Mouse (Mus musculus): ENCODE measurements around the gene Icam1. TPM values are rescaled to one million over a fixed set of nuclear protein-coding genes. Genes with fewer than 3 reads are reported as not detected.

The Icam1 gene
- total and polyA plus RNA-seq, 3 experiments = 70.6 to 202 (median 102) TPM

- no peak for DNase-seq (ENCODE audit: extremely low read depth)
- dilution Hi-C loops (cut with MboI; ENCODE audit: extremely low pct_ligation_motif_present, extremely low pct_unique_long_range_greater_than_20kb, low sequenced_read_pairs) (no loop called here), in situ Hi-C loops (cut with MboI; ENCODE audit: low pct_ligation_motif_present, low pct_unique_long_range_greater_than_20kb, low sequenced_read_pairs) (loop anchor here (5.0 kb wide), 2 partner anchors 55 to 100 kb away; no protein-coding TSS in a partner anchor)
- H3K4me1 ChIP-seq (ENCODE audit: control insufficient read depth in 1 of 2, insufficient read depth in 2 of 2) = peaks cover 2 to 24% of the 10 kb centered on the region in 2 experiments; a peak in 3 of 4 replicates
- H3K36me3 ChIP-seq (replicated peaks in 1 of 2; ENCODE audit: control insufficient read depth in 1 of 2, insufficient read depth in 1 of 2, low read length in 1 of 2) = peaks cover 24 to 29% of the 10 kb centered on the region in 2 experiments
- H3K79me2 ChIP-seq (replicated peaks; ENCODE audit: control insufficient read depth, extremely low read depth, insufficient read depth, poor library complexity, severe bottlenecking) = peaks cover 11% of the 10 kb centered on the region
- H3K27me3 ChIP-seq (replicated peaks) = no peaks in the 10 kb centered on the region
- H3K9ac ChIP-seq (ENCODE audit: insufficient read depth, low read depth) = peak overlapping the region; percentile 85
- H3K4me3 ChIP-seq (replicated peaks in 1 of 3; ENCODE audit: low read depth in 2 of 3, low read length in 2 of 3, poor library complexity in 1 of 3) = peak overlapping the region; percentile 69 to 93 (median 85)
- no peak for TF ChIP-seq ZMIZ1 (IDR thresholded peaks at IDR 0.05; ENCODE audit: low read depth, low read length)
- no peak for TF ChIP-seq JUND (conservative IDR thresholded peaks at IDR 0.05; ENCODE audit: low read depth, low read length)
- no peak for TF ChIP-seq CHD1 (IDR thresholded peaks at IDR 0.05; ENCODE audit: low read depth, low read length)
- TF ChIP-seq CTCF (conservative IDR thresholded peaks at IDR 0.05 in 1 of 2, IDR thresholded peaks at IDR 0.05 in 1 of 2; ENCODE audit: low read depth in 2 of 2, low read length in 2 of 2) = no peak
- peak overlapping the region; percentile 85 for H3K4me2 ChIP-seq (ENCODE audit: insufficient read depth, low read depth, poor library complexity, severe bottlenecking)
- no peak overlapping the region for H3K27ac ChIP-seq (ENCODE audit: insufficient read depth, low read depth)
- H3K9me3 ChIP-seq (replicated peaks; ENCODE audit: low read length) = no peaks in the 10 kb centered on the region
These were observed 13.5 kb upstream of the Icam1 start for GRCm38 (mm10) chr9:21002270-21002626.

GRCm38 (mm10) chr9:21002627-21003551 is 12.9 kb upstream of the Icam1 start, which contains the start of gene Mrpl4:
TSS of gene Mrpl4 (plus strand) at chr9:21002738.
- peaks cover 2 to 17% of the 10 kb centered on the region in 2 experiments; a peak in 3 of 4 replicates for H3K4me1 ChIP-seq (ENCODE audit: control insufficient read depth in 1 of 2, insufficient read depth in 2 of 2)
- peak within 1 kb of the TSS; percentile 85 for H3K9ac ChIP-seq (ENCODE audit: insufficient read depth, low read depth)
- peaks cover 11% of the 10 kb centered on the region for H3K79me2 ChIP-seq (replicated peaks; ENCODE audit: control insufficient read depth, extremely low read depth, insufficient read depth, poor library complexity, severe bottlenecking)
- no peaks in the 10 kb centered on the region for H3K27me3 ChIP-seq (replicated peaks)
- in situ Hi-C loops (cut with MboI; ENCODE audit: low pct_ligation_motif_present, low pct_unique_long_range_greater_than_20kb, low sequenced_read_pairs) = loop anchor here (5.0 kb wide), 2 partner anchors 56 to 101 kb away; no protein-coding TSS in a partner anchor
- no peaks in the 10 kb centered on the region for H3K9me3 ChIP-seq (replicated peaks; ENCODE audit: low read length)
- peaks cover 30 to 36% of the 10 kb centered on the region in 2 experiments for H3K36me3 ChIP-seq (replicated peaks in 1 of 2; ENCODE audit: control insufficient read depth in 1 of 2, insufficient read depth in 1 of 2, low read length in 1 of 2)
- H3K4me3 ChIP-seq (replicated peaks in 1 of 3; ENCODE audit: low read depth in 2 of 3, low read length in 2 of 3, poor library complexity in 1 of 3) = peak within 1 kb of the TSS; percentile 69 to 93 (median 85)
- H3K4me2 ChIP-seq (ENCODE audit: insufficient read depth, low read depth, poor library complexity, severe bottlenecking) = peak within 1 kb of the TSS; percentile 85
- 0 out of 2 replicates have a peak within 1 kb of the TSS, but pooled peaks have one; percentile 2 for H3K27ac ChIP-seq (ENCODE audit: insufficient read depth, low read depth)
- dilution Hi-C loops (cut with MboI; ENCODE audit: extremely low pct_ligation_motif_present, extremely low pct_unique_long_range_greater_than_20kb, low sequenced_read_pairs) = no loop called here
- DNase-seq (ENCODE audit: extremely low read depth) = peak; percentile 88
- TF ChIP-seq SMC3 (IDR thresholded peaks at IDR 0.05; ENCODE audit: low read depth, low read length) (peak; percentile 23; the same call in 1 of the 2 replicates), NRF1 (IDR thresholded peaks at IDR 0.05; ENCODE audit: low read depth, low read length) (peak; percentile 52), MYC (IDR thresholded peaks at IDR 0.05; ENCODE audit: low read depth, low read length) (no peak), POLR2A (IDR thresholded peaks at IDR 0.05; ENCODE audit: low read depth, low read length) (peak; percentile 92), CTCF (conservative IDR thresholded peaks at IDR 0.05 in 1 of 2, IDR thresholded peaks at IDR 0.05 in 1 of 2; ENCODE audit: low read depth in 2 of 2, low read length in 2 of 2) (peak in 1 of 2 experiments; percentile 37; a peak in 2 of 4 replicates), HCFC1 (IDR thresholded peaks at IDR 0.05; ENCODE audit: low read depth, low read length) (peak; percentile 91), ELF1 (IDR thresholded peaks at IDR 0.05; ENCODE audit: low read depth, low read length) (peak; percentile 72), IRF4 (IDR thresholded peaks at IDR 0.05; ENCODE audit: low read depth, low read length) (peak; percentile 60), JUN (IDR thresholded peaks at IDR 0.05; ENCODE audit: insufficient read depth, low read depth, low read length) (no peak), GABPA (IDR thresholded peaks at IDR 0.05; ENCODE audit: insufficient replicate concordance, low read depth, low read length) (peak; percentile 66; the same call in 1 of the 2 replicates), ZKSCAN1 (IDR thresholded peaks at IDR 0.05; ENCODE audit: borderline replicate concordance, low read depth, low read length) (no peak), CHD2 (IDR thresholded peaks at IDR 0.05; ENCODE audit: low read length) (peak; percentile 72; the same call in 1 of the 2 replicates), TCF12 (IDR thresholded peaks at IDR 0.05; ENCODE audit: low read depth, low read length) (peak; percentile 69), NELFE (IDR thresholded peaks at IDR 0.05; ENCODE audit: low read depth, low read length) (peak; percentile 96), KAT2A (IDR thresholded peaks at IDR 0.05; ENCODE audit: insufficient replicate concordance, low read length) (peak; percentile 79; the same call in 1 of the 2 replicates), MEF2A (IDR thresholded peaks at IDR 0.05; ENCODE audit: borderline replicate concordance, low read depth, low read length) (peak; percentile 34; the same call in 1 of the 2 replicates), CHD1 (IDR thresholded peaks at IDR 0.05; ENCODE audit: low read depth, low read length) (no peak), MXI1 (IDR thresholded peaks at IDR 0.05; ENCODE audit: low read depth, low read length) (peak; percentile 91), TBP (conservative IDR thresholded peaks at IDR 0.05; ENCODE audit: low read depth, low read length) (0 out of 2 replicates have a peak, but pooled peaks have one; percentile 58), ZMIZ1 (IDR thresholded peaks at IDR 0.05; ENCODE audit: low read depth, low read length) (peak; percentile 76), SIN3A (IDR thresholded peaks at IDR 0.05; ENCODE audit: low read length) (peak; percentile 92), ETS1 (conservative IDR thresholded peaks at IDR 0.05; ENCODE audit: low read depth, low read length) (no peak; the same call in 1 of the 2 replicates), POLR2AphosphoS2 (IDR thresholded peaks at IDR 0.05; ENCODE audit: low read depth, low read length) (peak; percentile 62; the same call in 1 of the 2 replicates), BHLHE40 (IDR thresholded peaks at IDR 0.05; ENCODE audit: low read depth, low read length) (0 out of 2 replicates have a peak, but pooled peaks have one; percentile 12)

Measured in CH12.LX (cell line).